Mouse (Mus musculus): ENCODE results near the gene Slc35f5. TPM values are rescaled to one million over a fixed set of nuclear protein-coding genes. Genes with fewer than 3 reads are reported as not detected.
A peak's percentile ranks its signal among the peaks of the same experiment; 100 is the strongest.

Slc35f5 gene
- polyA plus RNA-seq, 1 experiment = 127 TPM

GRCm38 (mm10) chr1:125574219-125574618 lies 13.8 kb downstream of the Slc35f5 start:
- DNase-seq (ENCODE audit: low spot score) = no peak

- no peak for DNase-seq (ENCODE audit: low spot score)
Observed at GRCm38 (mm10) chr1:125575458-125576114, 15.2 kb downstream of the Slc35f5 start.

- DNase-seq (ENCODE audit: low spot score) = no peak
Observed at GRCm38 (mm10) chr1:125576965-125577364, 16.6 kb downstream of the Slc35f5 start.

DNA sequence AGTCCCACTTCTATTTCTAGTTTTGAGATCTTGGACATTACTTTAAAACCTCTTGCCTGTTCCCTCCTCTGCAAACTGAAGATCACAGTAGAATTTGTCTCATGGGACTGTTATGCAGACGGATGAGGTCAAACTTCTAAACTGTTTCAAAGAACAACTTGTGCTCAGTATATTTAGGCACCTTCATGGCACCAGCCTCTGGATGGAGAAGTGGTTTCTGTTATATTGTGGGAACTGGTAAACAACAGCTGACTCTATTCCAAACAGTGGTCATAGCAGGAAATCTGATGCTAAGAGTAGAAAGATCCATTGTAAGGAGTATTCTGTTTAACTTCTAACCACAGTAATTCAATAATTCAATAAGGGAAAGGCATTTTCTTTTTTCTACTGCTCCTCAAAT lies 17.7 kb downstream of the Slc35f5 start:
- no peak for DNase-seq (ENCODE audit: low spot score)

- no peak for DNase-seq (ENCODE audit: low spot score)
Observed at GRCm38 (mm10) chr1:125581134-125581533, 20.7 kb downstream of the Slc35f5 start.

- no peak for DNase-seq (ENCODE audit: low spot score)
Observed at GRCm38 (mm10) chr1:125603620-125604019, 43.2 kb downstream of the Slc35f5 start.

DNA sequence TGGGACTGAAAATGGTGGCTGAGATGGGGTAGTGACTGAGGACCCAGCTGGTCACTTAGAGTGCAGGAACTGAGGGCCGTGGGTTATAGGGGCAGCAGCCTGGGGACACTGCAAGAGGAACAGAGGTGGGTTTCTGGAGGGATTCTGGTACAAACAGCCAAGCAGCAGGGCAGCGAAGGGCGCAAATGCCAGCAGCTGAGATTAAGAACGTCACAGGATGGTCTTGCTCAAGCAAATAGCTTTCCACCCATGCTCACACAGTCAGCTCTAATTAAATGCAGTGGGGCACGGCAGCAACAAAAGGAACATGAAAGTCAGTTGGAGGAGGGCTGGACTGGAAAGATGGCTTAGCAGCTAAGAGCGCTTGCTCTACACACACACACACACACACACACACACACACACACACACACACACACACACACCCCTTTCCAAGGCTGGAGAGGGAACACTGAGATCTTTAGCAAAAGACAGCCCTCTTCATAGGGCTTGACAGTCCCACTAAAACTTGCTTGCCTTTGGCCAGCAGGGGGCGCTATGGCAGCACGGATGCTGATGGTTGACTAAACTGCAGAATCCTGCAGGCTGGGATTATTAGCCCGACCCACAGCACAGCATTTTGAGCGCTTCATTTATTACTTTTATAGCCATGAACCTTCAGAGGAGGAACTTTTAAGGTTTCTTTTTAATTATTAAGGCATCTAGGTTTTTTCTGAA lies 46.9 kb downstream of the Slc35f5 start:
- DNase-seq (ENCODE audit: low spot score) = peak; percentile 95

DNA sequence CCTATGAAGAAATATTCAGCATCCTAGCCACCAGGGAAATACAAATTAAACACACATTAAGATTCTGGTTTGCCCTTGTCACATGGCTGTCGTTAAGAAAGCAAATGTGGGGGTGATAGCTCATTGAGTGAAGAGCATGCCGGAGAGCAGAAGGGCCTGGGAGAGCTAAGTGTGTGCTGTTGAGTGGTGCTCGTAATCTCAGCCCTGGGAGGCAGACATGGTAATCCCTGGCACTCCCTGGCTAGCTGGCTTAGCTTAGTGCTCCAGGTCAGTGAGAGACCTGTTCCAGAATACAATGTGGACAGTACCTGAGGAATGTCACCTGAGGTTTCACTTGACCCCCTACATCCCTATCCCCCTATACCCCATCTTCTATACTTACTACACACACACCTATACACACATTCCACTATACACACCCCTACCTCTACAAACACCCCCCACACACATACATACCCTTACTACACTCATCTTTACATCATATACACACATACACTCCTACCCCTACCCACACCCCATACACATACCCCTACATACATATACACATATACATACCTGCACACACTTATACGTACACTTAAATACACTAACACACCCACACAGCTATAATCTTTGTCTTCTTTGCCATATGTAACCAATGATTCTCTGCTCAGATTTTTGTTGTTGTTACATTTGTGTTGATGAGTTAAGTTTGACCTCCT lies 64.1 kb downstream of the Slc35f5 start:
- no peak for DNase-seq (ENCODE audit: low spot score)

DNA sequence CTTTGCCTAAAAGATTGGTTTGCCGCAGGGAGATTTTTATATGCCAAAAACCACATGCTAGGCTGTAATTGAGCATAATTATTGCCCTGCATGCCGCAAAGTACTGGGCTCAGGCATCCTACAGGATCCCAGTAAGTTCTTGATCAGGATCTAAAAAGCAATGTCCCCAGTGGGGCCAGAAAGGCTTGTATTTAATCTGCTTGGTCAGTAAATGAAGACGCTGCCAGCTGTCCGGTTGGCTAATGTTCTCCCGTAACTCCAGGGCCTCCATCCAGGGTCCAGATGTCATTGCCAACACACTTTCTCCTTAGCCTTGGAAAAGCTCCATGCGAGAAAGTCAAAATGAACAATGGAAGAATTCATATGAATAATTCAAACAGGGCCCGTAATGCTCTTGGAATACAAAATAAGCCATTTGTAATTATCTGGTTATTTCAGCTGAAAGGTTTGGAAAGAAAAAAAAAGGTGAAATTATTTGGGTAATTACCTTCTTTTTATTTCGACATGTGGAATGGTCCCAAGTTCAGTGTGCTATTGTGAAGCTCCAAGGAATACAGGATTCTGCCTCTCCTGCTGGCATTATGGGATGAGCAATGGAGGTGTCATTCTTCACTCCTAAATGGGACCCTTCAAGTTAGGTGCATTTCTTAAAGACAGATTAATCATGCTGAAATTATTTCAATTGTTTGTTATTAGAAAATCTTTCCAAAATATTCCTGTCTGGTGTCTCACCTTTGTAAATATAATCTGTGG lies 79.3 kb downstream of the Slc35f5 start:
- DNase-seq (ENCODE audit: low spot score) = no peak

GRCm38 (mm10) chr1:125643643-125644042 lies 83.2 kb downstream of the Slc35f5 start:
- no peak for DNase-seq (ENCODE audit: low spot score)

Other genes starting within 250 kb of the Slc35f5 start
- gene Actr3, start 124.9 kb upstream of the Slc35f5 start, polyA plus RNA-seq (2012; rRNA removed) = 105 and 131 TPM in 2 replicates
- gene Gpr39, start 116.4 kb downstream of the Slc35f5 start, polyA plus RNA-seq (2012; rRNA removed) = 28.4 and 35.9 TPM in 2 replicates